Mouse (Mus musculus) embryonic facial prominence, embryonic 11.5 days (tissue): ENCODE measurements around the gene Cenpu. TPM values are rescaled to one million over a fixed set of nuclear protein-coding genes. Genes with fewer than 3 reads are reported as not detected.

Source experiments
- ATAC-seq: fragments of 200-750 bp; cut with Nextera tagmentation; replicated peaks from 2 replicates; pipeline ENCODE4 v1.8.0; 2017; ENCODE audit warnings: low read depth; ENCODE audit not compliant: insufficient number of reproducible peaks, low FRiP score, low TSS enrichment
- DNase-seq: peaks from one replicate; pipeline ENCODE4 v3.0.0-alpha.2; 2015; ENCODE audit warnings: low spot score
- H3K27ac ChIP-seq: fragments of 300-500 bp; sonication (generic); replicated peaks from 2 replicates; pipeline ENCODE4 v1.5.1; 2014; ENCODE audit warnings: mild to moderate bottlenecking, low read depth, low read length, control low read depth
- H3K27me3 ChIP-seq: fragments of 300-500 bp; sonication (generic); 2 replicates; pipeline ENCODE4 v1.6.1; 2014; ENCODE audit warnings: mild to moderate bottlenecking, low read length, moderate library complexity, mixed read lengths; ENCODE audit not compliant: control insufficient read depth, insufficient read depth
- H3K36me3 ChIP-seq: fragments of 300-500 bp; sonication (generic); replicated peaks from 2 replicates; pipeline ENCODE4 v1.6.1; 2014; ENCODE audit warnings: low read depth, mild to moderate bottlenecking, low read length, moderate library complexity, mixed read lengths; ENCODE audit not compliant: control insufficient read depth, insufficient read depth
- H3K4me1 ChIP-seq: fragments of 300-500 bp; sonication (generic); 2 replicates; pipeline ENCODE4 v1.6.1; 2014; ENCODE audit warnings: low read length, mixed read lengths; ENCODE audit not compliant: control insufficient read depth, insufficient read depth
- H3K4me2 ChIP-seq: fragments of 300-500 bp; sonication (generic); 2 replicates; pipeline ENCODE4 v1.6.1; 2014; ENCODE audit warnings: low read depth, mild to moderate bottlenecking, control low read depth, low read length, moderate library complexity
- H3K4me3 ChIP-seq: fragments of 300-500 bp; sonication (generic); 2 replicates; pipeline ENCODE4 v1.5.1; 2014; ENCODE audit warnings: low read depth, low read length, control low read depth
- H3K9ac ChIP-seq: fragments of 300-500 bp; sonication (generic); replicated peaks from 2 replicates; pipeline ENCODE4 v1.6.1; 2014; ENCODE audit warnings: mild to moderate bottlenecking, control low read depth, low read length
- H3K9me3 ChIP-seq: fragments of 300-500 bp; sonication (generic); replicated peaks from 2 replicates; pipeline ENCODE4 v1.6.1; 2016; ENCODE audit warnings: mild to moderate bottlenecking, low read length, inconsistent platforms, mixed read lengths; ENCODE audit not compliant: control insufficient read depth
- WGBS: fragments of 180-500 bp; shearing (Covaris S2); extraction: QIAGEN DNeasy Blood & Tissue Kit; methylation state at CpG from one replicate; pipeline ENCODE4 v1.1.7; 2014; 5-methylcytosine and 5-hydroxymethylcytosine counted together
- polyA plus RNA-seq: library from polyadenylated mRNA; unstranded; fragments of >200 nt; fragmentation: Nextera tagmentation; extraction: Ambion mirVana; gene quantifications from 2 replicates; pipeline ENCODE4 v1.2.1, GENCODE M21; 2014

Cenpu gene
- polyA plus RNA-seq, 1 experiment from 2014 or later = 36.0 TPM

GRCm38 (mm10) chr8:46512538-46512937 lies 39.3 kb upstream of the Cenpu start:
- Histone ChIP-seq H3K36me3 (no peaks in the 10 kb centered on the region), H3K4me2 (no peak overlapping the region), H3K9me3 (no peaks in the 10 kb centered on the region), H3K9ac (no peak overlapping the region), H3K4me3 (no peak overlapping the region), H3K27ac (no peak overlapping the region), H3K27me3 (no peaks in the 10 kb centered on the region), H3K4me1 (no peaks in the 10 kb centered on the region)
- no peak for DNase-seq
- 64% methylated on average over 8 of the region's 8 CpGs for WGBS
- no peak for ATAC-seq

- H3K36me3 ChIP-seq = no peaks in the 10 kb centered on the region
- H3K9ac ChIP-seq = no peak overlapping the region
- no peak overlapping the region for H3K4me3 ChIP-seq
- H3K4me2 ChIP-seq = no peak overlapping the region
- WGBS = 88% methylated on average over 1 of the region's 1 CpGs
- DNase-seq (no peak), ATAC-seq (no peak)
- no peaks in the 10 kb centered on the region for H3K27me3 ChIP-seq
- H3K9me3 ChIP-seq = no peaks in the 10 kb centered on the region
- no peak overlapping the region for H3K27ac ChIP-seq
- H3K4me1 ChIP-seq = no peaks in the 10 kb centered on the region
Measured at GRCm38 (mm10) chr8:46514027-46514426, 37.8 kb upstream of the Cenpu start.

GRCm38 (mm10) chr8:46520667-46521066 lies 31.2 kb upstream of the Cenpu start:
- no peaks in the 10 kb centered on the region for H3K36me3 ChIP-seq
- no peak overlapping the region for H3K4me3 ChIP-seq
- H3K9me3 ChIP-seq = no peaks in the 10 kb centered on the region
- H3K9ac ChIP-seq = no peak overlapping the region
- H3K27ac ChIP-seq = no peak overlapping the region
- ATAC-seq = no peak
- H3K4me2 ChIP-seq = no peak overlapping the region
- WGBS = 92% methylated on average over 6 of the region's 6 CpGs
- DNase-seq = no peak
- H3K4me1 ChIP-seq = no peaks in the 10 kb centered on the region
- no peaks in the 10 kb centered on the region for H3K27me3 ChIP-seq

- H3K36me3 ChIP-seq = no peaks in the 10 kb centered on the region; the same call in 1 of the 2 replicates
- H3K9ac ChIP-seq = no peak overlapping the region
- no peak overlapping the region for H3K4me3 ChIP-seq
- DNase-seq = no peak
- H3K27me3 ChIP-seq = no peaks in the 10 kb centered on the region
- H3K9me3 ChIP-seq = no peaks in the 10 kb centered on the region
- no peak overlapping the region for H3K4me2 ChIP-seq
- 84% methylated on average over 8 of the region's 8 CpGs for WGBS
- no peak overlapping the region for H3K27ac ChIP-seq
- no peaks in the 10 kb centered on the region for H3K4me1 ChIP-seq
- ATAC-seq = no peak
Measured at GRCm38 (mm10) chr8:46526098-46526497, 25.7 kb upstream of the Cenpu start.

GRCm38 (mm10) chr8:46526821-46527220 lies 25.0 kb upstream of the Cenpu start:
- H3K27ac ChIP-seq = no peak overlapping the region
- no peaks in the 10 kb centered on the region for H3K27me3 ChIP-seq
- no peak for DNase-seq
- H3K9ac ChIP-seq = no peak overlapping the region
- no peaks in the 10 kb centered on the region for H3K9me3 ChIP-seq
- no peaks in the 10 kb centered on the region for H3K4me1 ChIP-seq
- 79% methylated on average over 10 of the region's 10 CpGs for WGBS
- H3K4me3 ChIP-seq = no peak overlapping the region
- ATAC-seq = no peak
- H3K4me2 ChIP-seq = no peak overlapping the region
- no peaks in the 10 kb centered on the region; the same call in 1 of the 2 replicates for H3K36me3 ChIP-seq

GRCm38 (mm10) chr8:46529508-46529907 lies 22.3 kb upstream of the Cenpu start:
- 71% methylated on average over 4 of the region's 4 CpGs for WGBS
- Histone ChIP-seq H3K4me3 (no peak overlapping the region), H3K27ac (no peak overlapping the region), H3K9me3 (no peaks in the 10 kb centered on the region), H3K4me2 (no peak overlapping the region), H3K9ac (no peak overlapping the region), H3K4me1 (no peaks in the 10 kb centered on the region), H3K27me3 (no peaks in the 10 kb centered on the region), H3K36me3 (no peaks in the 10 kb centered on the region; the same call in 1 of the 2 replicates)
- ATAC-seq (no peak), DNase-seq (no peak)

GRCm38 (mm10) chr8:46530541-46530940 lies 21.3 kb upstream of the Cenpu start:
- no peak for ATAC-seq
- Histone ChIP-seq H3K27ac (no peak overlapping the region), H3K9ac (no peak overlapping the region), H3K36me3 (no peaks in the 10 kb centered on the region; the same call in 1 of the 2 replicates), H3K9me3 (no peaks in the 10 kb centered on the region), H3K4me3 (no peak overlapping the region), H3K4me1 (no peaks in the 10 kb centered on the region), H3K4me2 (no peak overlapping the region), H3K27me3 (no peaks in the 10 kb centered on the region)
- WGBS = 26% methylated on average over 4 of the region's 4 CpGs
- DNase-seq = no peak

GRCm38 (mm10) chr8:46533926-46534325 lies 17.9 kb upstream of the Cenpu start:
- H3K27me3 ChIP-seq = no peaks in the 10 kb centered on the region
- no peak overlapping the region for H3K9ac ChIP-seq
- DNase-seq (no peak), ATAC-seq (no peak)
- H3K36me3 ChIP-seq = no peaks in the 10 kb centered on the region; the same call in 1 of the 2 replicates
- WGBS = 86% methylated on average over 7 of the region's 7 CpGs
- H3K4me2 ChIP-seq = no peak overlapping the region
- no peak overlapping the region for H3K4me3 ChIP-seq
- H3K27ac ChIP-seq = no peak overlapping the region
- no peaks in the 10 kb centered on the region for H3K9me3 ChIP-seq
- H3K4me1 ChIP-seq = no peaks in the 10 kb centered on the region
